Mouse (Mus musculus) embryonic facial prominence, embryonic 13.5 days (tissue): ENCODE results near the gene Uggt2. TPM values are rescaled to one million over a fixed set of nuclear protein-coding genes. Genes with fewer than 3 reads are reported as not detected.
"Not testable (repeated sequence)": the region's sequence is repeated elsewhere in the genome, so short reads cannot be mapped to it uniquely, and the experiment has no call there.

Experiments used
- ATAC-seq: fragments of 200-750 bp; cut with Nextera tagmentation; 2 replicates; pipeline ENCODE4 v1.8.0; 2017; ENCODE audit warnings: low read depth; ENCODE audit not compliant: insufficient number of reproducible peaks, insufficient read depth, low FRiP score, low TSS enrichment
- H3K27ac ChIP-seq: fragments of 300-500 bp; sonication (generic); 2 replicates; pipeline ENCODE4 v1.5.1; 2015; ENCODE audit warnings: moderate library complexity, mild to moderate bottlenecking, inconsistent platforms
- H3K27me3 ChIP-seq: fragments of 300-500 bp; sonication (generic); 2 replicates; pipeline ENCODE4 v1.6.1; 2015; ENCODE audit warnings: mild to moderate bottlenecking, inconsistent platforms
- H3K36me3 ChIP-seq: fragments of 300-500 bp; sonication (generic); 2 replicates; pipeline ENCODE4 v1.6.1; 2015; ENCODE audit warnings: mild to moderate bottlenecking, inconsistent platforms
- H3K4me1 ChIP-seq: fragments of 300-500 bp; sonication (generic); 2 replicates; pipeline ENCODE4 v1.6.1; 2015; ENCODE audit warnings: inconsistent platforms
- H3K4me2 ChIP-seq: fragments of 300-500 bp; sonication (generic); 2 replicates; pipeline ENCODE4 v1.6.1; 2015; ENCODE audit warnings: moderate library complexity, mild to moderate bottlenecking, inconsistent platforms
- H3K4me3 ChIP-seq: fragments of 300-500 bp; sonication (generic); 2 replicates; pipeline ENCODE4 v1.5.1; 2015; ENCODE audit warnings: mild to moderate bottlenecking, inconsistent platforms
- H3K9ac ChIP-seq: fragments of 300-500 bp; sonication (generic); 2 replicates; pipeline ENCODE4 v1.6.1; 2015; ENCODE audit warnings: mild to moderate bottlenecking, inconsistent platforms
- H3K9me3 ChIP-seq: fragments of 300-500 bp; sonication (generic); 2 replicates; pipeline ENCODE4 v1.6.1; 2016; ENCODE audit warnings: inconsistent platforms
- WGBS: fragments of 180-500 bp; shearing (Covaris S2); methylation state at CpG from one replicate; pipeline ENCODE4 v1.1.7; 2015; ENCODE audit warnings: mixed read lengths; 5-methylcytosine and 5-hydroxymethylcytosine counted together
- polyA plus RNA-seq: library from polyadenylated mRNA; unstranded; fragments of >200 nt; fragmentation: Nextera tagmentation; extraction: Ambion mirVana; gene quantifications from 2 replicates; pipeline ENCODE4 v1.2.1, GENCODE M21; 2015

The Uggt2 gene
- polyA plus RNA-seq, 1 experiment from 2014 or later, result 15.9 TPM

DNA sequence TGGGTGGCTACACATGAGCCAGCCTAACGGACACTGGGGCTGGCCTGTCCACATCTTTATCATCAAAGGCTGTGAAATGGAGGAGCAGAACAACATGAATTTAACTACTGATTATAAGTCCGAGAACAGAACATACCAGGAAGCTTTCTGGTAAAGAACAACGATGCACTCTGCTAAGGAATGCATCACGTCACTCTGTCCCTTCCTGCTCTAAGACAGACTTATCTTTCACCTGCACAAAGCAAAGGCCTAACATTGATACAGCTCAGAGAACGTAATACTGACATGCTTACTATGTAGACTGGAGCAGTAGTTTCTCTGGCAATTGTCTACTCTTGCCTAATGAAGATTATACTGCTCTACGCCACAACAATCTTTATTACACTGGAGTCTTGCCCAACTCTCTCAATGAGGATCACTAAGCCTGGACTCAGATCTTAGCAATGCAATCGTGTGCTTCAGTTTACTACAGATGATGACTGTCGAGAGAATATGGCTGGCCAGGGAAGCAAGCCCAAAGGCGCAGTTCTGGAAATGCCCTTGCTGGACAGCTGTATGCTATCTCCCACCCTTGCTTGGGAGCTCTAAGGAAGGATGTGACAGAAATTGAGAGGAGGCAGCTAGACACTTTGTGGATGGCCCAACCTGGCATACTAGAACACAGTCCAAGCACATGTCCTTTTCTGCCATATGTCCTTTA lies 103.9 kb downstream of the Uggt2 start:
- H3K9ac ChIP-seq, result no peak overlapping the region
- H3K4me3 ChIP-seq, result no peak overlapping the region
- no peak for ATAC-seq
- H3K27me3 ChIP-seq, result no peaks in the 10 kb centered on the region
- no peak overlapping the region for H3K4me2 ChIP-seq
- H3K4me1 ChIP-seq, result no peaks in the 10 kb centered on the region
- no peak overlapping the region for H3K27ac ChIP-seq
- peaks cover 66% of the 10 kb centered on the region for H3K36me3 ChIP-seq
- H3K9me3 ChIP-seq, result no peaks in the 10 kb centered on the region
- WGBS, result 89% methylated on average over 9 of the region's 9 CpGs

DNA sequence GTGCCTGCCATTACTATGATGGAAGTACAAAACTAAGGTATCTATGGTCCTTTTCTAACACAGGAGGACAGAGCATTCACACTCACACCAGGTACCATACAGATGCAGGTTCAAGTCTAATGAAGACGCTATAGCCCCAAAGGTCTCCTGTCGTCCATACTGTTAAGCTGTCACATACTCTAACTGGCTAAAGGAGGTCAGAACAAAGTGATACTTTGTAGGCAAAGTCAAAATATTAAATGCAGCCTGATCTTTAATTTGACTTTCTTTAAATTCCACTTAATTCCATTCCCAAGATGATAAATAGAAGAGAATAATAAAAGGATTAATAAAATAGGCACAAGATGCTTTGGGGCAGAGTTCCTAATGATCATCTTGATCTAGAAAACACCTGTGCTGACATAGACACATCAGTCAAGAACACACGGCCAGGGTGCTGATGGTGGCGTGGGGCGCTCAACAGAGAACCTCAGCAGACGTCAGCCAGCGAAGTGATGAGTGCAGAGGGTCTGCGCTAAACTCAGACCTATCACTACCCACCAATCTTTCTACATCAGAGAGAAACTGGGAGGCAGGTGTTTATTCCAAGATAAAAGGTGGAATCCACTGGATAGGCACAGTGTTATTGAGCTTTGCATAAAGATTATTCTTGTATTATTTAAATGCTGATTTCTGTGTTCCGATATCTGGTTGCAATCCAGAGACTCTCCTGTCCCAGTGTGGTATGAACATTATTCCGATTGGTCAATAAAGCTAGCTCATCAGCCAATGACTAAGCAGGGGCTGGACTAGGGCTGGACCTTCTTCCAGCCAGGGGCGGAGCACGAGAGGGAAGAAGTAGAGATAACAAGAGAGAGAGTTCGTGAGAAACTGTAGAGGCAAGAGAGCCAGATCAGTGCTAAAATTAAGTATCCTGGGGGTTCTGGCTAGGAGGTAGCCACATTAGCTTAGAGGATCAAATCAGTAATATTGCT lies 111.4 kb downstream of the Uggt2 start:
- Histone ChIP-seq H3K36me3 (peaks cover 26% of the 10 kb centered on the region), H3K4me3 (no peak overlapping the region), H3K27me3 (no peaks in the 10 kb centered on the region), H3K4me1 (no peaks in the 10 kb centered on the region), H3K9me3 (no peaks in the 10 kb centered on the region), H3K4me2 (no peak overlapping the region), H3K27ac (no peak overlapping the region), H3K9ac (no peak overlapping the region)
- ATAC-seq, result no peak
- WGBS, result 52% methylated on average over 13 of the region's 13 CpGs

DNA sequence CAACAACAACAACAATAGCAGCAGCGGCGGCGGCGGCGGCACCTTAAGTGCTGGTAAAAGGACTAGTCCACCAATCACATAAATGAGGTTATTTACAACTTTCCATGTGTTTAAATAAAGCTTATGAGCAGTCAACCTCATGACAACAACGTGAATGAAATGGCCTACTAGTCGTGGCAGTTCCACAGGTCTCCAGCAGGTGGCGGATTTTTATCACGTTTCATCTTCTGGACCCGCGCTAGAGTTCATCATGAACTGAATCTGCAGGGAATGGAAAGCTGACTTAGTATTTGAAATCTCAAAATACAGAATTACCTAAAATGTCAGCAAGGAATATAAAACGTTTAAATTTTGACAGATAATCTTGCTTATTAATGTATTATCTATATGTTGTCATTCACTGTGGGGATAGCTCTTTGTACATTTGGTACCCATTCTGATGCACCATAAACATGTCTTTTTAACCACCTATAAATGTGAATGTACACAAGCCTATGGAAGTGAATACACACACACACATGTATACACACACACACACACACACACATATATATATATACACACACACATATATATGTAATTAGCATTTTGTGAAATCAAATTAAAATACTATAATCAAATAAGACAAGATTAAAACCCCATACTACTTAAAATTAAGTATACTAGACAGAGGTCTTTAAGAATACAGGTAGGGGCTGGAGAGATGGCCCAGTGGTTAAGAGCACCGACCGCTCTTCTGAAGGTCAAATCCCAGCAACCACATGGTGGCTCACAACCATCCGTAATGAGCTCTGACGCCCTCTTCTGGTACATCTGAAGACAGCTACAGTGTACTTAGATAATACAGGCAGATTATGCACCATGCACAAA lies 112.3 kb downstream of the Uggt2 start:
- 41% methylated on average over 16 of the region's 16 CpGs for WGBS
- no peak for ATAC-seq
- H3K4me1 ChIP-seq, result no peaks in the 10 kb centered on the region

DNA sequence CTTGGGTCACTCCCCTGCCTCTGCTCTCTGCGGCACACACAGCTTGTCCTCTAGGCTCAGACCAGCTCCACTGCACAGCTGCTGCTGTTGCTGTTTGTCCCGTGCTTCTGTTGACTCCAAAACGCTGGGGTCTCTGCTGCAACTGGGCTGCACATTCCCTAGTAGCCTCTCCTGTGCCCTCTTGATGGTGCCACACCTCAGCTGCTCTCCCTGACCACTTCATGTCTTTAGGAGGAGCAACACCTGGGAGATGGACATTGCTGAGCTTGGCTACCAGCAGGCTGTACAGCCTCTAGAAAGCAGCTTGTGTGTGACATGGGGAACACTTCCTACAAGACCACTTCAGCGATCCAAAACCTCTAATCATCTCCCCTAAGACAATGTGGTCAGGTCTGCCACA lies 115.1 kb downstream of the Uggt2 start:
- no peak overlapping the region for H3K4me2 ChIP-seq
- 86% methylated on average over 4 of the region's 4 CpGs for WGBS
- no peak overlapping the region for H3K4me3 ChIP-seq
- H3K9ac ChIP-seq, result no peak overlapping the region
- ATAC-seq, result no peak
- no peaks in the 10 kb centered on the region for H3K27me3 ChIP-seq
- H3K9me3 ChIP-seq, result no peaks in the 10 kb centered on the region
- no peak overlapping the region for H3K27ac ChIP-seq
- H3K36me3 ChIP-seq, result peaks cover 35% of the 10 kb centered on the region
- no peaks in the 10 kb centered on the region for H3K4me1 ChIP-seq

More for the DNA sequence above, 112.3 kb downstream of the Uggt2 start:
- Histone ChIP-seq H3K9me3 (no peaks in the 10 kb centered on the region), H3K27me3 (no peaks in the 10 kb centered on the region), H3K4me2 (no peak overlapping the region), H3K9ac (no peak overlapping the region), H3K4me3 (no peak overlapping the region), H3K27ac (no peak overlapping the region), H3K36me3 (peaks cover 20% of the 10 kb centered on the region)

DNA sequence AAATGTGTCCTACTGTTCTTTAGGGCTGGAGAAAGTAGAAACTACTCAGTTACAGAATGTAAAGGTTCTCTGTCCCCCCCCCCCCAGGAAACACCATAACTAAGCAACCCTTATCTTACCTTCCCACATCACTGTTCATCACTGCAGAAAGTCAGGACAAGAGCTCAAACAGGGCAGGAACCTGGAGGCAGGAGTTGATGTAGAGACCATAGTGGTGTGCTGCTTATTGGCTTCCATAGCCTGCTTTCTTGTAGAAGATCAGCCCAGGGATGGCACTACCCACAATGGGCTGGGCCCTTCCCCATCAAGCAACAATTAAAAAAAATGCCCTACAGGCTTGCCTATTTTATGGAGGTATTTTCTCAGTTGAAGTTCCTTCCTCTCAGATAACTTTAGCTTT lies 115.8 kb downstream of the Uggt2 start:
- no peaks in the 10 kb centered on the region for H3K27me3 ChIP-seq
- ATAC-seq, result no peak
- no peaks in the 10 kb centered on the region for H3K4me1 ChIP-seq
- H3K4me2 ChIP-seq, result no peak overlapping the region
- H3K4me3 ChIP-seq, result no peak overlapping the region
- peaks cover 40% of the 10 kb centered on the region for H3K36me3 ChIP-seq
- no peak overlapping the region for H3K9ac ChIP-seq
- H3K27ac ChIP-seq, result no peak overlapping the region
- H3K9me3 ChIP-seq, result no peaks in the 10 kb centered on the region

DNA sequence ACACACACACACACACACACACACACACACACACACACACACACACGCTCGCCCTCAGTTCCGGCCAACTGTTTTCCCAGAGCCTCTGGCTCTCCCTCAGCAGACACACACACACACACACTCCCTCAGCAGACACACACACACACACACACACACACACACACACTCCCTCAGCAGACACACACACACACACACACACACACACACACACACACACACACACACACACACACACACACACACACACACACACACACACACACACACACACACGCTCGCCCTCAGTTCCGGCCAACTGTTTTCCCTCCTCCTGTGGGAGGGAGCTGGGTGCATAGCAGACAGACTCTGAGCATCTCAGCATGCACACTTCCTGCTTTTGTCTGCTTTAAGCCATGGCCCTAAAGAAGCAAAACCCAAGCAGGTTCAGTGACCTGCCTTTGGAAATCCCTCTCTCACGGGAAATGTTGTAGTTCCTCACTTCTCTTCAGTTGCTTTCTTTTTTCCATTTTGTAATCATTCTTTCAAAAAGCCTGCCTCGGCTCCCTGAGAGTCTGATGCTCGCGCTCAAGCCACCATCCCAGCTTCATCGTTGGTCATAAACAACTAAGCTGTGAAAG lies 116.7 kb downstream of the Uggt2 start:
- peaks cover 49% of the 10 kb centered on the region for H3K36me3 ChIP-seq
- not testable (repeated sequence) for H3K9ac ChIP-seq, ATAC-seq, H3K4me1 ChIP-seq, H3K27me3 ChIP-seq, H3K4me3 ChIP-seq, H3K9me3 ChIP-seq, H3K27ac ChIP-seq, H3K4me2 ChIP-seq
- WGBS, result 78% methylated on average over 8 of the region's 11 CpGs

DNA sequence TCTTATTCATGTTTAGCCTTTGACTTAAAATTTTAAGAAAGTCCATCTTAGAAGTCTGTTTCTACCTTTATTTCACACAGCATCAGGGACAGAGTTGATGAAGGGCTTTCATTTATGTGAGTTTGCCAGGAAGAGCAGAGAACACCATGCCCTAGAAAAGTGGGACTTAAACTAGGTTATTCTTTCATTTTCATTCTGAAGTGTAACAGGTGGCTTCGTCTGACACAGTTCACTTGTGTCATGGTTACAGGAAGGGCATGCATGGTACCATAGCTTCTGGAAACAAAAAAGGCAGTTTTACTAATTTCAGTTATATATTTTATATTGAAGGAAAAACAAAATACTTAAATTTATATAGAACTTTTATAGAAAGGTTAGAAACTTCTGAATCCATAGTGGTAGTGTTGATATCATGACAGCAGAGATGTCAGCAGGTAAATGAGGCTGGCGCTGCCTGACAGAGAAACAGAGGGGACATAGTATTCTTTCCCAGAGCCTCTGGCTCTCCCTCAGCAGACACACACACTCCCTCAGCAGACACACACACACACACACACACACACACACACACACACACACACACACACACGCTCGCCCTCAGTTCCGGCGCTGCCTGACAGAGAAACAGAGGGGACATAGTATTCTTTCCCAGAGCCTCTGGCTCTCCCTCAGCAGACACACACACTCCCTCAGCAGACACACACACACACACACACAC lies 117.4 kb downstream of the Uggt2 start:
- H3K36me3 ChIP-seq, result peaks cover 56% of the 10 kb centered on the region
- H3K27me3 ChIP-seq, H3K9ac ChIP-seq, H3K4me2 ChIP-seq, H3K4me3 ChIP-seq, ATAC-seq, H3K4me1 ChIP-seq, H3K9me3 ChIP-seq, H3K27ac ChIP-seq: not testable (repeated sequence)
- 86% methylated on average over 4 of the region's 6 CpGs for WGBS

DNA sequence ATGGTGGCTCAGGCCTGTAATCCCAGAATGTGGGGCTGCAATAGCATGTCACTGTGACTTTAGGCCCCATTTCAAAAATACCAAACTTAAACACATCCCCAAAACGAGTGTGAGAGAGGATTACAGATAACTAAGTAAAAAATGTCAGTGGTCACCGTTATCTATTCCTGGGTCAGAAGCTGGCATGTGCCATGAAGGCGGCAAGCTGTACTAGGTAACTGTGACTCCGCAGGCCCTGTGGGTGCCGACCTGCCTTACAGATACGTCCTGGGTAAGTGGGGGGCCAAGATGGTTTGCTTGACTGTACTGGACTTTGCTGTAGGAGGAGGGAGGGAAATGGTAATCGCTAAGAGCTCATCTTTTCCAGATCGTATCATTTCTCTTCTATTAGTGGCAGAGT lies 118.3 kb downstream of the Uggt2 start:
- Histone ChIP-seq H3K4me3 (no peak overlapping the region), H3K4me1 (no peaks in the 10 kb centered on the region), H3K9me3 (no peaks in the 10 kb centered on the region), H3K4me2 (no peak overlapping the region), H3K36me3 (peaks cover 63% of the 10 kb centered on the region), H3K9ac (no peak overlapping the region), H3K27ac (no peak overlapping the region), H3K27me3 (no peaks in the 10 kb centered on the region)
- 88% methylated on average over 8 of the region's 8 CpGs for WGBS
- no peak for ATAC-seq

DNA sequence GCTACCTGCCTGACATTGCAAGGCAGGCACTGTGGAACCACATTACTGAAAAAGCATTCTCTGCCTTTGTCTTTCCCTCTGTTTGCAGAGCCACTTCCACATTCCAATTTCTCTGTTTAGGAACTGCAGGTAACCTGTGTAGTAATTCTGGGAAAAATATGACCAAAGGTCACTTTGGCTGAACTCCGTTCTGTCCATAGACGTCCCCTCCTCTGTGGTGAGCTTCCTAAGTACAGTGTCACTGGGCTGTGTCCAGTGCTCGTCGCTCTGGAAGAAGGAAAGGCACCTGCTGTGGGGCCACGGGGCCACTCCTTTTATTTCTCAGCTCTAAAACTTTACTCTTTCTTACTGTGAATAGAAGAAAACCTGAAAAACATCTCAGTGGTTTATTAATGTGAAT lies 118.9 kb downstream of the Uggt2 start:
- ATAC-seq, result no peak
- Histone ChIP-seq H3K4me2 (no peak overlapping the region), H3K27me3 (no peaks in the 10 kb centered on the region), H3K9ac (no peak overlapping the region), H3K36me3 (peaks cover 65% of the 10 kb centered on the region), H3K27ac (no peak overlapping the region), H3K4me1 (no peaks in the 10 kb centered on the region), H3K4me3 (no peak overlapping the region), H3K9me3 (no peaks in the 10 kb centered on the region)
- WGBS, result 88% methylated on average over 5 of the region's 5 CpGs

DNA sequence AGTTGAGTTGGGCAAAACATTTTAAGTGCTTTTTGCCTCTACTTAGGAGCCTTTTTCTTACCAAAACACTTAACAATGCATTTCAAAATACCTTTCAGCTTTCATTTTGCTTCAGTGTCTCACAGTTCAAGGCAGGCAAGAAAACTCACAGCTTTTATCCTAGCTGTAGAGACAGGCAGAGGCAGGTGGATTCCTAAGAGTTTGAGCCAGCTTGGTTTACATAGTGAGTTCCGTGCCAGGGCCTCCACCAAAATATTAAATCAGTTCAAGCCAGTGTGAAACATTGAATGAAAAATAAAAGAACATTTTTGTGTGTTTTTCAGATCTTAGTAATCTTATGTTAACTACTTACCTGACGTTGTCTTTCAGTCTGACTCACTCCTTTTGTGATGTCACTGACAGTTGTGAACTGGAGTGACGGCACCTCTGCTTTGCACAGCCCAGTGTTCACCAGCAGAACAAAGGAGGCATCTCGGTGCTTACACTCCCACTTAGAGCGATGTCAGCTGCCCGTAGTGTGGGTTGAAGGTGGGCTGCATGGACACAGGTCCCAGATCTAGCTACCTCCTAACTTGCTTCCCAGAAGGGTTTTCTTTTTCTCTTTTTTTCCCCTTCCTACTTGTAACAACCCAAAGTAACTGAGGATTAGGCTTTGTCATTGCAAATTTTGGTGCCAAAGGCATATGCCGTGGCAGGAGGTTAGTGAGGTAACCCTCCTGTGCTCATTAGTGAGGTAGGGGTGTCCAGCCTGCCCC lies 119.5 kb downstream of the Uggt2 start:
- H3K27ac ChIP-seq, result no peak overlapping the region
- WGBS, result 83% methylated on average over 7 of the region's 7 CpGs
- no peak for ATAC-seq
- H3K9me3 ChIP-seq, result no peaks in the 10 kb centered on the region
- H3K27me3 ChIP-seq, result no peaks in the 10 kb centered on the region
- no peak overlapping the region for H3K4me2 ChIP-seq
- H3K36me3 ChIP-seq, result peaks cover 71% of the 10 kb centered on the region
- no peak overlapping the region for H3K9ac ChIP-seq
- H3K4me1 ChIP-seq, result no peaks in the 10 kb centered on the region
- H3K4me3 ChIP-seq, result no peak overlapping the region
